Mouse (Mus musculus) forebrain, embryonic 11.5 days (tissue): ENCODE data around the gene Phactr1. TPM values are rescaled to one million over a fixed set of nuclear protein-coding genes. Genes with fewer than 3 reads are reported as not detected.

Experiments
- ATAC-seq: fragments of 200-750 bp; cut with Nextera tagmentation; replicated peaks from 2 replicates; pipeline ENCODE4 v1.8.0; 2017; ENCODE audit warnings: moderate TSS enrichment; ENCODE audit not compliant: low FRiP score
- DNase-seq: peaks from one replicate; pipeline ENCODE4 v3.0.0-alpha.2; 2017; ENCODE audit warnings: low spot score
- H3K27ac ChIP-seq: fragments of 300-500 bp; sonication (generic); 2 replicates; pipeline ENCODE4 v1.5.1; 2014; ENCODE audit warnings: low read depth, low read length
- H3K27me3 ChIP-seq: fragments of 300-500 bp; sonication (generic); 2 replicates; pipeline ENCODE4 v1.6.1; 2014; ENCODE audit warnings: mild to moderate bottlenecking, low read length, mixed read lengths; ENCODE audit not compliant: control insufficient read depth, insufficient read depth
- H3K36me3 ChIP-seq: fragments of 300-500 bp; sonication (generic); 2 replicates; pipeline ENCODE4 v1.6.1; 2014; ENCODE audit warnings: mild to moderate bottlenecking, low read length, moderate library complexity, mixed read lengths; ENCODE audit not compliant: control insufficient read depth, insufficient read depth
- H3K4me1 ChIP-seq: fragments of 300-500 bp; sonication (generic); replicated peaks from 2 replicates; pipeline ENCODE4 v1.6.1; 2014; ENCODE audit warnings: low read length, mixed read lengths; ENCODE audit not compliant: control insufficient read depth, insufficient read depth
- H3K4me2 ChIP-seq: fragments of 300-500 bp; sonication (generic); 2 replicates; pipeline ENCODE4 v1.6.1; 2014; ENCODE audit warnings: low read depth, mild to moderate bottlenecking, low read length, moderate library complexity, mixed read lengths; ENCODE audit not compliant: severe bottlenecking
- H3K4me3 ChIP-seq: fragments of 300-500 bp; sonication (generic); 2 replicates; pipeline ENCODE4 v1.5.1; 2014; ENCODE audit warnings: low read depth, low read length
- H3K9ac ChIP-seq: fragments of 300-500 bp; sonication (generic); 2 replicates; pipeline ENCODE4 v1.6.1; 2014; ENCODE audit warnings: low read length
- H3K9me3 ChIP-seq: fragments of 300-500 bp; sonication (generic); 2 replicates; pipeline ENCODE4 v1.6.1; 2016; ENCODE audit warnings: low read length, mixed read lengths; ENCODE audit not compliant: control insufficient read depth
- WGBS: fragments of 180-500 bp; shearing (Covaris S2); extraction: QIAGEN DNeasy Blood & Tissue Kit; methylation state at CpG from one replicate; pipeline ENCODE4 v1.1.7; 2014; 5-methylcytosine and 5-hydroxymethylcytosine counted together
- polyA plus RNA-seq: library from polyadenylated mRNA; unstranded; fragments of >200 nt; fragmentation: Nextera tagmentation; extraction: Ambion mirVana; gene quantifications from 2 replicates; pipeline ENCODE4 v1.2.1, GENCODE M21; 2014

Phactr1 gene
- polyA plus RNA-seq, 1 experiment from 2014 or later = 12.4 TPM

- Histone ChIP-seq H3K27me3 (peaks cover 2% of the 10 kb centered on the region; the same call in 1 of the 2 replicates), H3K36me3 (no peaks in the 10 kb centered on the region), H3K9ac (no peak overlapping the region), H3K4me3 (no peak overlapping the region), H3K27ac (no peak overlapping the region), H3K9me3 (no peaks in the 10 kb centered on the region), H3K4me1 (no peaks in the 10 kb centered on the region), H3K4me2 (no peak overlapping the region)
- ATAC-seq (no peak), DNase-seq (no peak)
- WGBS = 84% methylated on average over 2 of the region's 2 CpGs
Measured at GRCm38 (mm10) chr13:43030222-43030621, 349.8 kb downstream of the Phactr1 start.

- Histone ChIP-seq H3K4me3 (no peak overlapping the region), H3K36me3 (no peaks in the 10 kb centered on the region), H3K27ac (no peak overlapping the region), H3K4me2 (no peak overlapping the region), H3K27me3 (peaks cover 2% of the 10 kb centered on the region; the same call in 1 of the 2 replicates), H3K9ac (no peak overlapping the region), H3K9me3 (no peaks in the 10 kb centered on the region), H3K4me1 (no peaks in the 10 kb centered on the region)
- DNase-seq = no peak
- 92% methylated on average over 3 of the region's 3 CpGs for WGBS
- no peak for ATAC-seq
Measured at GRCm38 (mm10) chr13:43032451-43032850, 352.0 kb downstream of the Phactr1 start.

GRCm38 (mm10) chr13:43036510-43036909, 356.1 kb downstream of the Phactr1 start:
- WGBS = 75% methylated on average over 6 of the region's 6 CpGs
- ATAC-seq = no peak
- no peak overlapping the region for H3K4me2 ChIP-seq
- H3K9me3 ChIP-seq = no peaks in the 10 kb centered on the region
- DNase-seq = no peak
- no peak overlapping the region for H3K27ac ChIP-seq
- H3K9ac ChIP-seq = no peak overlapping the region
- no peaks in the 10 kb centered on the region for H3K4me1 ChIP-seq
- H3K27me3 ChIP-seq = no peaks in the 10 kb centered on the region
- H3K4me3 ChIP-seq = no peak overlapping the region
- H3K36me3 ChIP-seq = no peaks in the 10 kb centered on the region

- Histone ChIP-seq H3K27me3 (no peaks in the 10 kb centered on the region), H3K9ac (no peak overlapping the region), H3K27ac (no peak overlapping the region), H3K4me1 (no peaks in the 10 kb centered on the region), H3K36me3 (no peaks in the 10 kb centered on the region), H3K9me3 (no peaks in the 10 kb centered on the region), H3K4me2 (no peak overlapping the region), H3K4me3 (no peak overlapping the region)
- DNase-seq (no peak), ATAC-seq (no peak)
- WGBS = 85% methylated on average over 4 of the region's 4 CpGs
Measured at GRCm38 (mm10) chr13:43042766-43043165, 362.3 kb downstream of the Phactr1 start.

- H3K4me3 ChIP-seq = no peak overlapping the region
- ATAC-seq (no peak), DNase-seq (no peak)
- H3K4me1 ChIP-seq = no peaks in the 10 kb centered on the region
- no peaks in the 10 kb centered on the region for H3K36me3 ChIP-seq
- H3K9ac ChIP-seq = no peak overlapping the region
- 74% methylated on average over 3 of the region's 3 CpGs for WGBS
- no peaks in the 10 kb centered on the region for H3K9me3 ChIP-seq
- H3K27me3 ChIP-seq = no peaks in the 10 kb centered on the region
- no peak overlapping the region for H3K4me2 ChIP-seq
- H3K27ac ChIP-seq = no peak overlapping the region
Measured at GRCm38 (mm10) chr13:43048553-43048952, 368.1 kb downstream of the Phactr1 start.

- DNase-seq (no peak), ATAC-seq (no peak)
- WGBS = 97% methylated on average over 1 of the region's 1 CpGs
- Histone ChIP-seq H3K27ac (no peak overlapping the region), H3K36me3 (no peaks in the 10 kb centered on the region), H3K4me3 (no peak overlapping the region), H3K4me2 (no peak overlapping the region), H3K4me1 (no peaks in the 10 kb centered on the region), H3K9ac (no peak overlapping the region), H3K9me3 (no peaks in the 10 kb centered on the region), H3K27me3 (no peaks in the 10 kb centered on the region)
Measured at GRCm38 (mm10) chr13:43053201-43053600, 372.8 kb downstream of the Phactr1 start.

GRCm38 (mm10) chr13:43055136-43055535, 374.7 kb downstream of the Phactr1 start:
- DNase-seq = no peak
- H3K27me3 ChIP-seq = no peaks in the 10 kb centered on the region
- ATAC-seq = no peak
- H3K9me3 ChIP-seq = no peaks in the 10 kb centered on the region
- no peaks in the 10 kb centered on the region for H3K4me1 ChIP-seq
- no peak overlapping the region for H3K4me3 ChIP-seq
- H3K27ac ChIP-seq = no peak overlapping the region
- no peak overlapping the region for H3K4me2 ChIP-seq
- H3K9ac ChIP-seq = no peak overlapping the region
- WGBS = 57% methylated on average over 6 of the region's 6 CpGs
- no peaks in the 10 kb centered on the region for H3K36me3 ChIP-seq

GRCm38 (mm10) chr13:43057104-43057503, 376.7 kb downstream of the Phactr1 start:
- Histone ChIP-seq H3K27me3 (no peaks in the 10 kb centered on the region), H3K27ac (no peak overlapping the region), H3K4me3 (no peak overlapping the region), H3K36me3 (no peaks in the 10 kb centered on the region), H3K9me3 (no peaks in the 10 kb centered on the region), H3K4me1 (no peaks in the 10 kb centered on the region), H3K4me2 (no peak overlapping the region), H3K9ac (no peak overlapping the region)
- DNase-seq (no peak), ATAC-seq (no peak)
- WGBS = 90% methylated on average over 2 of the region's 2 CpGs

GRCm38 (mm10) chr13:43063355-43063754, 382.9 kb downstream of the Phactr1 start:
- H3K27me3 ChIP-seq = no peaks in the 10 kb centered on the region
- no peak overlapping the region for H3K9ac ChIP-seq
- ATAC-seq (no peak), DNase-seq (no peak)
- H3K4me3 ChIP-seq = no peak overlapping the region
- no peaks in the 10 kb centered on the region for H3K36me3 ChIP-seq
- H3K9me3 ChIP-seq = no peaks in the 10 kb centered on the region
- no peak overlapping the region for H3K27ac ChIP-seq
- 72% methylated on average over 4 of the region's 4 CpGs for WGBS
- H3K4me1 ChIP-seq = no peaks in the 10 kb centered on the region
- no peak overlapping the region for H3K4me2 ChIP-seq
